Mouse (Mus musculus): ENCODE measurements around the gene Kazn. TPM values are rescaled to one million over a fixed set of nuclear protein-coding genes. Genes with fewer than 3 reads are reported as not detected.

Kazn gene
- polyA plus RNA-seq, 1 experiment from 2014 or later = 15.5 TPM

DNA sequence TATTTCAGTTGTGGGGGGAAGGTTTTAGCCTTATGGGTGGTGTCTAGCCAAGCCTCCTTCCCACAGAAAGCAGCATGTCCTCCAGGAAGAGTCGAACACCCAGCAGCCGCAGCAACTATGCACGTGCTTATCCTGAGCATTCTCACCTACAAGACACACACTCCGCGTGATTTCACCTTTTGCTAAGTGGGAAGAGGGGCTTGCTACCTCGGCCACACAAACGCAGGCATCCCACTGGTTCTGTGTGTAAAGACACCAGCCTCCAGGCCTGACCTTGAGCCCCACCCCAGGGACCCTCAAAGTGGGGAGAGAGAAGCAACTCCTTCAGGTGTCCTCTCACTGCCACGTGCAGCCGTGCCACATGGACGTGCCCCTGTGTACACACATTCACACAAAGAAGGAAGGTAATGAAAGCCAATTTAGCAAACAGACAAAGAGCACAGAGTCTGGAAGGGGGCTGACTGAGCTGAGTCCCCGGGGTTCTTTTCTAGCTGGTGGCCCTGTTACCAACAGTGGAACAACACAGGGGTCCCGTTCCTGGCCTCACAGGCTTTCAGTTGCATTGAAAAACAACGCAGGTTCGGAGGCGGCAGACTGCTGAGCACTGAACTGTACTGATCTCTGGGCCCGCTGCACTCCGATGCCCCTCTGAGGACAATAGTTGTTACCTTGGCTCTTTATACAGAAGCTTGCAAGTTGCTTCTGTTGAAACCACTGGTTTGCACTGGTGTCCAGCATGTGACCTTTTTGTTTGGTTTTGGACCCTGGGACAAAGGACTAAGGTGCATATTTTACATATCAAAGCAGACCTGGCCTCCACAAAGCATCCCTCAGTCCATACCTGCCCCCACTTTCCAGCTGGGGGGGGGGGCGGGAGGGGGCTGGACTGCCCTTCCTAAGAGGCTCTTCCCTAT lies 170.0 kb downstream of the Kazn start:
- ATAC-seq (ENCODE audit: low FRiP score, low TSS enrichment) = no peak; the same call in 1 of the 2 replicates
- Histone ChIP-seq H3K4me3 (ENCODE audit: low read length) (no peak overlapping the region), H3K4me2 (replicated peaks; ENCODE audit: low read depth, low read length) (no peak overlapping the region), H3K27me3 (ENCODE audit: insufficient read depth, low read length) (no peaks in the 10 kb centered on the region), H3K36me3 (ENCODE audit: insufficient read depth, low read length) (no peaks in the 10 kb centered on the region), H3K4me1 (ENCODE audit: insufficient read depth, low read length) (peaks cover 45% of the 10 kb centered on the region), H3K27ac (ENCODE audit: low read length) (no peak overlapping the region), H3K9me3 (ENCODE audit: low read length) (no peaks in the 10 kb centered on the region), H3K9ac (replicated peaks; ENCODE audit: low read length) (no peak overlapping the region)
- WGBS = 44% methylated on average over 18 of the region's 18 CpGs

DNA sequence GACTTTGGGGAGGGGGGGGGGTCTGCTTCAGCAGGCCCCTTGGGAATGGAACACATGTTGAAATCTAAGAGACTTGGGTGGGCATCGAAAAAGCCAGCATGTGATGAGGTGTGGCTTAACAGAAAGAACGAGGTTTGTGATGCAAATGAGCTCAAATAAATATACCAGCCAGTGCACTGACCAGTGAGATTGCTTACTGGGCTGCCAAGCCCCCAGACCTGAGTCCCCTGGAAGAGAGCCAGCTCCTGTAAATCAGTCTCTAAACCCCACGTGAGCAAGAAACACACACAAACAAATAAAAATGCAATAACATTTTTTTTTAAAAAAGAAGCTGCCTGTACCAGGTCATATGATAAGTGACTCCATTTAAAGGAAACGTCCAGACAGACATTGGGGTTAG lies 172.6 kb downstream of the Kazn start:
- WGBS = 39% methylated on average over 4 of the region's 4 CpGs
- Histone ChIP-seq H3K27ac (ENCODE audit: low read length) (0 out of 2 replicates have a peak overlapping the region, but pooled peaks have one; percentile 59), H3K4me2 (replicated peaks; ENCODE audit: low read depth, low read length) (no peak overlapping the region), H3K4me3 (ENCODE audit: low read length) (no peak overlapping the region), H3K27me3 (ENCODE audit: insufficient read depth, low read length) (no peaks in the 10 kb centered on the region), H3K9me3 (ENCODE audit: low read length) (no peaks in the 10 kb centered on the region), H3K4me1 (ENCODE audit: insufficient read depth, low read length) (peaks cover 42% of the 10 kb centered on the region), H3K9ac (replicated peaks; ENCODE audit: low read length) (no peak overlapping the region), H3K36me3 (ENCODE audit: insufficient read depth, low read length) (no peaks in the 10 kb centered on the region)
- ATAC-seq (ENCODE audit: low FRiP score, low TSS enrichment) = no peak

DNA sequence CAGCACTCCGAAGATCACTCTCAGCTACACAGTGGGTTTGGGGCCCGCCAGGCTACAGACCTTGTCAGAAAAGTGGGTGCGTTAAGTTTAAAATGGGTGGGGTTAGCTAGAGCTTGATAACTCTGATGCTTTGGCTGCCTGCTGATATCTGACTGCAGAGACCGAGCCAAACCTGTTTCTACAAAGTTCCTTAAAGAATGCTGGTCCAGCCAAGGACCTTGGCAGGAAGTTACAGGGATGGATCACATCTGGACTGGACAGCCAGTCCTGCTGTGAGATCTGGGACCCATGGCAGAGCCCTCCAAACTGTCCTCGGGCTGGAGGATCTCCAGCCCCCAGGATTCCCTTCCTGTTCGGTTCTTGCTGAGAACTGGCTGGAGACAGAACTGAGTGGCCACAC lies 173.4 kb downstream of the Kazn start:
- 0 out of 2 replicates have a peak overlapping the region, but pooled peaks have one; percentile 15 for H3K9ac ChIP-seq (replicated peaks; ENCODE audit: low read length)
- 53% methylated on average over 6 of the region's 6 CpGs for WGBS
- H3K9me3 ChIP-seq (ENCODE audit: low read length) = no peaks in the 10 kb centered on the region
- peak overlapping the region; percentile 59 for H3K27ac ChIP-seq (ENCODE audit: low read length)
- H3K4me3 ChIP-seq (ENCODE audit: low read length) = no peak overlapping the region
- no peaks in the 10 kb centered on the region for H3K27me3 ChIP-seq (ENCODE audit: insufficient read depth, low read length)
- 0 out of 2 replicates have a peak overlapping the region, but pooled peaks have one; percentile 8 for H3K4me2 ChIP-seq (replicated peaks; ENCODE audit: low read depth, low read length)
- ATAC-seq (ENCODE audit: low FRiP score, low TSS enrichment) = peak; percentile 14; the same call in 1 of the 2 replicates
- peaks cover 42% of the 10 kb centered on the region for H3K4me1 ChIP-seq (ENCODE audit: insufficient read depth, low read length)
- no peaks in the 10 kb centered on the region for H3K36me3 ChIP-seq (ENCODE audit: insufficient read depth, low read length)

DNA sequence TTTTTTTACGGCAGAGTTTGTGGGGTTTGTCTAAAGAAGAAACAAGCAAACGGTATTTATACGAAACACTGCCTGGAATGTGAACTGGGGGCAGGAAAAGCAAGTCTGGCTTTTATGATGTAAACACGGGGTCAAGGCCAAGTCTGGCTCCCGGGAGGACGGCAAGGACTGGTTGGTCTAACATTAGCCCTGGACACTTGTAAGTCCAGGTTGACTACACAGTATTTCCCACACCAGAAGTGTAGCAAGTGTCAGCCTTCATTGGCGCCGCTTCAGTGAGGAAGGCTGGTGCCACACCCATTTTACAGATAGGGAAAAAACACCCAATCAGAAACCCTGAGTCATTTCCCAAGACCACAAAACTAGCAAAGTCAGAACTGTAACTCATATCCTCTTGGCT lies 173.9 kb downstream of the Kazn start:
- no peak for ATAC-seq (ENCODE audit: low FRiP score, low TSS enrichment)
- Histone ChIP-seq H3K4me1 (ENCODE audit: insufficient read depth, low read length) (peaks cover 45% of the 10 kb centered on the region), H3K27ac (ENCODE audit: low read length) (peak overlapping the region; percentile 59), H3K36me3 (ENCODE audit: insufficient read depth, low read length) (no peaks in the 10 kb centered on the region), H3K9me3 (ENCODE audit: low read length) (no peaks in the 10 kb centered on the region), H3K4me2 (replicated peaks; ENCODE audit: low read depth, low read length) (0 out of 2 replicates have a peak overlapping the region, but pooled peaks have one; percentile 8), H3K9ac (replicated peaks; ENCODE audit: low read length) (no peak overlapping the region), H3K27me3 (ENCODE audit: insufficient read depth, low read length) (no peaks in the 10 kb centered on the region), H3K4me3 (ENCODE audit: low read length) (no peak overlapping the region)
- WGBS = 55% methylated on average over 8 of the region's 8 CpGs

DNA sequence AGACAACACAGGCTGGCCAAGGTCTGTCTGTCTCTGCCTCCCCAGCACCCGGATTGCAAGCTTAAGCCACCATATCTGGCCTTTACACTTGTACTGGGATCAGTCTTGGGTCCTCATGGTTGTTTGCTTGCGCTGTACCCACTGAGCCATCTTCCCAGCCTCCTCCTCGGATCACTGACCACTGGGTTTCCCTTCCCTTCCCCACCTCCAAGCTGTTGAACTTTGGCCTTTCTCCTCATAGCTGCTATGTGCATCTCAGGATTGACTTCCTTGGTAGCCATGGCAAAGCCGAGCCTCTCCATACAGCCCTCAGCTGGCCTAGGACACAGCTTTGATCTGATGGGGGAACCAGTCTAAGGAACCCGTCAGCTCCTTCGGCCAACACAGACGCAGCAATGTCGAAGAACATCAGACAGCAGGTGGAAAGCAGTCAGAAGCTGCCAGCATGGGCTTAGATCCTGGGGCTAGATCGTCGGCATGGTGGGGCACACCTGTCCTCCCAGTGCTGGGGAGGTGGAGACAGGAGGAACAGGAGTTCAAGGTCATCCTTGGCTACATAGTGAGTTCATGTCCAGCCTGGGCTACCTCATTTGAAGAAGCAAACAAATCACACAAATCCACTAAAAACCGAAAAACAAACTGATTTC lies 174.5 kb downstream of the Kazn start:
- no peak overlapping the region for H3K4me2 ChIP-seq (replicated peaks; ENCODE audit: low read depth, low read length)
- no peak overlapping the region; the same call in 1 of the 2 replicates for H3K27ac ChIP-seq (ENCODE audit: low read length)
- H3K4me3 ChIP-seq (ENCODE audit: low read length) = no peak overlapping the region
- WGBS = 88% methylated on average over 11 of the region's 11 CpGs
- H3K9me3 ChIP-seq (ENCODE audit: low read length) = no peaks in the 10 kb centered on the region
- ATAC-seq (ENCODE audit: low FRiP score, low TSS enrichment) = no peak
- H3K4me1 ChIP-seq (ENCODE audit: insufficient read depth, low read length) = peaks cover 45% of the 10 kb centered on the region
- H3K9ac ChIP-seq (replicated peaks; ENCODE audit: low read length) = no peak overlapping the region
- no peaks in the 10 kb centered on the region for H3K27me3 ChIP-seq (ENCODE audit: insufficient read depth, low read length)
- no peaks in the 10 kb centered on the region for H3K36me3 ChIP-seq (ENCODE audit: insufficient read depth, low read length)

DNA sequence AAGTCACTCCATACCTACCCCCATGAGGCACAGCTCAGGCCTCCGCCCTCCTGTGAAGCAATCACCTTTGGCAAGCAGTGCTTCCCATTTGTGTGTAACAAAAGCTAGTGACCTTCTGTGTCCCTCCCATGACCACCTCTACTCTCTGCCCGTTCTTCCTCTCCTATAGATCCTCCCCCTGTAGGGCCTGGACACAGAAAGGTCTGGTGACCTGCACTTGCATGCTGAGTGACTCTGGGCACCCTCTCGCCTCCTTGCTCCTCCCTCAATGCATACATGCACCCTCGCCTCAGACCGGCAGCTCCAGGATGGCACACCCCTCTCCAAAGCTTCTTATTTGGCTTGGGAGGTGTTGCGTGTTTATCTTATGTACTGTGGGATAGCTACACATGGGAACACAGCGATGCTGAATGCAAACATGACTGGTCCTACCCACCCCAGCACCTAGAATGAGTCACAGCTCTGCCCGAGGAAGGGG lies 176.1 kb downstream of the Kazn start:
- H3K4me1 ChIP-seq (ENCODE audit: insufficient read depth, low read length) = peaks cover 42% of the 10 kb centered on the region
- H3K27me3 ChIP-seq (ENCODE audit: insufficient read depth, low read length) = no peaks in the 10 kb centered on the region
- H3K4me2 ChIP-seq (replicated peaks; ENCODE audit: low read depth, low read length) = no peak overlapping the region
- no peak overlapping the region for H3K27ac ChIP-seq (ENCODE audit: low read length)
- no peaks in the 10 kb centered on the region for H3K9me3 ChIP-seq (ENCODE audit: low read length)
- H3K4me3 ChIP-seq (ENCODE audit: low read length) = no peak overlapping the region
- no peaks in the 10 kb centered on the region for H3K36me3 ChIP-seq (ENCODE audit: insufficient read depth, low read length)
- 80% methylated on average over 8 of the region's 8 CpGs for WGBS
- no peak for ATAC-seq (ENCODE audit: low FRiP score, low TSS enrichment)
- no peak overlapping the region for H3K9ac ChIP-seq (replicated peaks; ENCODE audit: low read length)

DNA sequence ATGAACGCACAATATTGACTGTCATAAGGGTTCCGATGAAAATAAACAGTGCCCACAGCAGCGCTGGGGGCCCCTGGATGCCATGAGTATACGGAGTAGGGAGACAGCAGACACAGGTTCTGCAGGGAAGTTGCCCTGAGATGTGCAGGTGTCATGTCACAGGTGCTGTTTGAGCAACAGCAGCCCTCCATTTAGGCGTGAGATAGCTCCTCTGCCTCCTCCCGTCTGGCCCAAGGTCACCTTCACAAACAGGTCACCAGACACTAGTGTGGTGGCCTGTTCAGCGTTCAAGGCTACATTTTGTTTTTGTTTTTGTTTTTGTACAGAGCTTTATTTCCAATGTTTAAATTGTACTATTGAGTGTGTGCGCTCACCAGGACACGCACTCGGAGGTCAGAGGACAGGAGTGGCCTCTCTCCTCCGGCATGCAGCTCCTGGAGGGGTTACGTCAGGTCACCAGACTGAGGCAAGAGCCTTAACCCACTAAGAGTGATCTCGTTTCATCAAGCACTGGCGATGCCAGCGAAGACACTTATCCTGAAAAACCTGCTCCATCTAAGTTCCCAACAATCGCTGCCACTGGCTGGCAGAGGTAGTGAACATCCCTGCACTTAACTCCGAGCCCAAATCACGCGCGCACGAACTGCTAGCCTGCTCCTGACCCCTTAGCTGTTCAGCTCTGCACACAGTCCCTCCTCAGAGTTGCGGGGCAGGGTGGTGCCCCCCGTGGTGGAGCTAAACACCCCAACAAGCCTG lies 177.5 kb downstream of the Kazn start:
- no peak for ATAC-seq (ENCODE audit: low FRiP score, low TSS enrichment)
- peaks cover 39% of the 10 kb centered on the region for H3K4me1 ChIP-seq (ENCODE audit: insufficient read depth, low read length)
- 73% methylated on average over 23 of the region's 23 CpGs for WGBS
- no peaks in the 10 kb centered on the region for H3K36me3 ChIP-seq (ENCODE audit: insufficient read depth, low read length)
- H3K9me3 ChIP-seq (ENCODE audit: low read length) = no peaks in the 10 kb centered on the region
- H3K27ac ChIP-seq (ENCODE audit: low read length) = no peak overlapping the region
- H3K27me3 ChIP-seq (ENCODE audit: insufficient read depth, low read length) = no peaks in the 10 kb centered on the region
- no peak overlapping the region for H3K9ac ChIP-seq (replicated peaks; ENCODE audit: low read length)
- no peak overlapping the region for H3K4me2 ChIP-seq (replicated peaks; ENCODE audit: low read depth, low read length)
- H3K4me3 ChIP-seq (ENCODE audit: low read length) = no peak overlapping the region

DNA sequence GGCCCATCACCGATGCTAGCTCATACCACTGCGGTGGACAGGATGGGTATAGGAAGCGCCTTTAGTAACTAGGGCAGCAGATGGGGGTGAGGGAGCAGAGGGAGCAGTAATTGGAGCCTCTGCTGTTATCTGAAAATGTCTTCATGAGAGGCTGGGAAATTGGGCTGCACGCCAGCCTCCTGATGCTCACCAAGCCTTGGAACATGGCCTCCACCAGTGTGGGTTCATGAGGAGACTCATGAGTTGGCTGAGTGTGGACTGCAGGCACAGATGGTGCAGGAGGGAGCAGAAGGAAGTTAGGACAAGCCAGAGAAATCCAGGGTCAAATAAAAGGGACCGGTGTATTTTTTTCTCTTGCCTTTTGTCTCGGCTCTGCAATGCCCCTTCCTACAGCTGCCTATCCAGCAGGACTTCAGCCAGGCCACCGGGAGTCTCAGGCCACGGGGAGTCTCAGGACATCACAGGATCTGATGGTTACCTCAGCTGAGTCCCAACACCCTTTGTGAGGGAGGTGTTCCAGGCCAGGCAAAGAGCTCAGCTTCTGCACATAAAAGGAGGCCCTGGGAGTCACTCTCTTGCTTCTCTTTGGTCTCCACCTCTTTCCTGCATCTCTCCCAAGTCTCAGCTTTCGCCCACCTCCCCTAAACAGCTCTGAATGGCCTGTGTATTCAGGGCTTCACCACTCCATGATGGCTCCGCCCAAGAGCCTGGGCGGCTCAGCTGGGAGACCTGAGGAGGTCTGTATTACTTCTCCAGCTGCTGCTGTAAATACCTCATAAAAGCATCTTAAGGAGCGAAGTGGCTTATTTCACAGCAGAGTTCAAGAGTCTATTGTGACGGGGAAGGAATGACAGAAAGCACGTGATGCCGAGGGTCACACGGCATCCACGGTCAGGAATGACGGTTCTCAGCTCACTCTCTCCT lies 178.5 kb downstream of the Kazn start:
- Histone ChIP-seq H3K4me1 (ENCODE audit: insufficient read depth, low read length) (peaks cover 29% of the 10 kb centered on the region), H3K9me3 (ENCODE audit: low read length) (no peaks in the 10 kb centered on the region), H3K27ac (ENCODE audit: low read length) (no peak overlapping the region), H3K4me3 (ENCODE audit: low read length) (no peak overlapping the region), H3K4me2 (replicated peaks; ENCODE audit: low read depth, low read length) (no peak overlapping the region), H3K36me3 (ENCODE audit: insufficient read depth, low read length) (no peaks in the 10 kb centered on the region), H3K9ac (replicated peaks; ENCODE audit: low read length) (no peak overlapping the region), H3K27me3 (ENCODE audit: insufficient read depth, low read length) (no peaks in the 10 kb centered on the region)
- 51% methylated on average over 18 of the region's 18 CpGs for whole genome bisulfite sequencing
- peak; percentile 16; the same call in 1 of the 2 replicates for ATAC-seq (ENCODE audit: low FRiP score, low TSS enrichment)

DNA sequence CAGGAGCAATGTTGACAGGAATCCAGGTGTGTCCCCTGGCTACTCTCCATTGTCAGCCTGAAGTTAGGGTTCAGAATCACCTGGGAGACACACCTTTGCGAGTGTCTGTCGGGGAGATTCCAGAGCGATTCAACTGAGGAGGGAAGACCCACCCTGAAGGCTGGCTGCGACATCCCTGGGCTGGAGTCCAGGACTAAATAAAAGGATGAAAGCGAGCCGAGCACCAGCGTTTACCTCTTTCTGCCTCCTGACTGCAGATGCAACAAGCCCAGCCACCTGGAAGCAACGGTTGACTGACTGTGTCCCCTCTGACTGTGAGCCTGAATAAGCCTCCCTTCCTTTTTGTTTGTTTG lies 179.4 kb downstream of the Kazn start:
- Histone ChIP-seq H3K4me3 (ENCODE audit: low read length) (no peak overlapping the region), H3K36me3 (ENCODE audit: insufficient read depth, low read length) (no peaks in the 10 kb centered on the region), H3K9ac (replicated peaks; ENCODE audit: low read length) (no peak overlapping the region), H3K27me3 (ENCODE audit: insufficient read depth, low read length) (no peaks in the 10 kb centered on the region), H3K4me2 (replicated peaks; ENCODE audit: low read depth, low read length) (no peak overlapping the region), H3K9me3 (ENCODE audit: low read length) (no peaks in the 10 kb centered on the region), H3K27ac (ENCODE audit: low read length) (no peak overlapping the region), H3K4me1 (ENCODE audit: insufficient read depth, low read length) (peaks cover 21% of the 10 kb centered on the region)
- WGBS = 89% methylated on average over 8 of the region's 8 CpGs
- ATAC-seq (ENCODE audit: low FRiP score, low TSS enrichment) = no peak

Measured in kidney, embryonic 16.5 days (tissue).